Mouse (Mus musculus) ES-Bruce4 (cell line): Measurements from ENCODE around the gene Cbfa2t2.

Experiments
- CTCF ChIP-seq: IDR thresholded peaks from one replicate; pipeline ENCODE4 v1.8.1; 2011; ENCODE audit warnings: low read depth, low read length
- EP300 ChIP-seq: IDR thresholded peaks from 2 replicates; pipeline ENCODE4 v1.6.1; 2011; ENCODE audit warnings: low read depth, low read length; ENCODE audit not compliant: insufficient read depth
- POLR2A ChIP-seq: IDR thresholded peaks from one replicate; pipeline ENCODE4 v1.8.1; 2011; ENCODE audit warnings: low read length; ENCODE audit not compliant: insufficient read depth

DNA sequence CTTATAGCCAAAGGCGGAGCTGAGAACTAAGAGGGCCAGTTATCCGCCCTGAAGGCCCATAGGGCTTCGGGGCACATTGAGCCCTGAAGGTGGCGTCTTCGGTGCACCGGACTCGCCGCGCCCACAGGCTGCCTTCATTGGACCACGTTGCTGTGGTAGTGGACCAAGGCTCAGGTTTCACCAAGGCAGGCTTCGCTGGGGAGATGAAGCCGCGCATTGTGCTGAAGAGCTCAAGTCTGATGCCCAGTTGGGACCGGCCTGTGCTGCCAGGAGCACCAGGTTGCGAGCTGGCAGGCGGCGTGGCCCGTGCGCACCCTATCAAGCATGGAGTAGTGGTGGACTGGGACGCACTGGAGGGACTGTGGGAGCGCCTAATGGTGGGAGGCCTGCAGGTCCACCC, 115.6 kb downstream of the Cbfa2t2 start:
- TF ChIP-seq CTCF (peak; percentile 25), POLR2A (no peak), EP300 (no peak)
